Mouse (Mus musculus): Measurements from ENCODE around the gene Mybpc2. TPM values are rescaled to one million over a fixed set of nuclear protein-coding genes. Genes with fewer than 3 reads are reported as not detected.

The Mybpc2 gene
- total RNA-seq, 2 experiments from 2014 or later, result 31.9 to 40.8 TPM

DNA sequence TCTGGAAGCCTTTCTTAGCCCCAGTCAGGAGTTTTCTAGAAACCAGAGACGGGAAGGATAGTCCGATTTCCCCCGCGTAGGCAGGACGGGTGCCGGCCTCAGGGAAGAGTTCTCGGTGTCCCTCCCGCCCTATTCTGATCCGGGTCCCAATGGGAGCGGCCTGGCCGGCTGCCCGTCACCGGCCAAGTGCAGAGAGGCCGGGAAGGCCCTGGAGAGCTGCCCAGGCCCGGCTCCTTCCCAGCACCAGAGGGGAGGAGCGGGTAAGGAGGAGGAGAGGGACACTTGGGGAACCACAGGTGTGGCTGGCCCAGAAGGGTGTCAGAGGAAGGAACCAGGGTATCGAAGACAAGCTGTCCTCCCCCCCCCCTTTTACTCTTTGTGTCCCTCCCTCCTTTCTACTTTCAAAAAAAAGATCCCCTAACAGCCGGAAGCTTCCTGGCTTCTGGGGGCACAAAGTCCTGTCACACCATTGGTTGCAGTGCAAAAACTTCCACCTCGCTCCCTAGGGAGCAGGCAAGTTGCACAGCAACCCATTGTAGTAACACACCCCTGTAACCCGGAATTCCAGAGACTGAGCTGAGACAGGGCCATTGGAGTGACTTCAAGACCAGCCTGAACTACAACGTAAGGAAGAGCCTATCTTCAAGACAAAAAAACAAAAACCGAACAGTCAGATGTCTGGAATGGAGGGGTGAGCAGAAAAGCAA, 823 bp upstream of the Mybpc2 start:
- DNase-seq, result peak; percentile 95

- DNase-seq, result no peak
Measured at GRCm38 (mm10) chr7:44523056-44523455, 1.4 kb downstream of the Mybpc2 start.

- peak; percentile 77 for DNase-seq
Measured at GRCm38 (mm10) chr7:44521710-44522109, 2.7 kb downstream of the Mybpc2 start.

DNA sequence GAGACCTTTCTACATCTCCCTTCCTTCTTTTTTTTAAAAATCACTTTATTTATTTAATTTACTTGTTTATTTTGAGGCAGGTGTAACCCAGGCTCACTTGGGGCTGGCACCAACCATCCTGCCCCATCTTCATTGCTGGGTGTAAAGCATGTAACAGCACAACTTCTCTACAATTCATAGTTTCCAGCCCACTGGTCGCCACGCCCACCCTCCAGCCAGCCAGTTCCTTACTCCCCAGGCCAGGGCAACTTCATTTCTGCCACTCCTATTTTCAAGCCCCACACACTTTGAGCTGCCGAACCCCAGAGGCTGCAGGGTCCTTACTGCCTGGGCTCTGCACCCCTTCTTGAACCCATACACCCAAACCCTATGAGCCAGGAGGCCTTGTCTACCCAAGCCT, 3.5 kb downstream of the Mybpc2 start:
- no peak for DNase-seq

DNA sequence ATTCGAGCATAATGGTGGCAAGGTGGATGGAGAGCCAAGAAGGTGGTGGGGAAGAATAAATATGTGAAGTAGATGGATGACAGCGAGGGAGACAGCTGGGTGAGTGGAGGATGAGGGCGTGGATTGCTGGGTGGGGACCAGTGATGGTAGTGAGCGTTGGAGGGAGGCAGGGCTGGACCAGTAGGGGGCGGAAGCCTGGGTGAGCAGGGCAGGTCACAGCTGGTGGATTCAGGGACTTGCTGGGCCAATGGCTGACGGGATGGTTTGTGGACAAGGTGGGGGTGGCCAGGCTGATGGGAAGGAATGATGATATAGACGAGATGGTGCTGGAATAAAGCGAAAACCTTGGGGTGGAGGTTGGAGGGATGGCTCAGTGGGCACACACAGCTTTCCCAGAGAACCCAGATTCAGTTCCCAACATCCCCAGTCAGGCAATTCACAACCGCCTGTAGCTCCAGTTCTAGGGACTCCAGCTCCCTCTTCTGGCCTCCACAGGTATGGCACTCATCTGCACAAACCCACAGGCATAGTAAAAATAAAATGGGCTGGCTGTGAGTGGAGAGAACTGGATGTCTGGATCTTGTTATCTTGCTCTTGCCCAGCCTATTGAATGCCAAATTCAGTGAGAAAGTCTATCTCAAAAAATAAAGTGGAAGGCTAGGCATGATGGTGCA, 5.1 kb downstream of the Mybpc2 start:
- DNase-seq, result no peak

- DNase-seq, result no peak
Measured at GRCm38 (mm10) chr7:44507491-44507890, 17.0 kb downstream of the Mybpc2 start.

- DNase-seq, result peak; percentile 80
Measured at GRCm38 (mm10) chr7:44501563-44502115, 22.8 kb downstream of the Mybpc2 start.

DNA sequence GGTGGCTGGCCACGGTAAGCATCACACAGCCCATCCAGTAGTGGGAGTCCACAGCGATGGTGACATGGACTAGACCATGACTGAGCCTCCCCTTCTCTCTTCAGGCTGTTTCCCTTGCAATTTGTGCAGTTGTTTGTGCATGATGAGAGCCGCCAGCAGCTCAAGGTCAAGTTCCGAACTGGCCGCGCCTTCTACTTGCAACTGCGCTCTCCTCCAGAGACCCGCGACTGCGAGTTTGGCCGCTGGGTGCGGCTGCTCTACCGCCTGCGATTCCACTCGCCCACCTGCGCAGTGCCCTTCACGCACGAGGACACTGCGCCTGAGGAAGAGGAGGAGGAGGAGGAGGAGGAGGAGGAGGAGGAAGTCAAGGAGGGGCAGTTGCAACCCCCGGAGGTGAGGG, 24.4 kb downstream of the Mybpc2 start:
- DNase-seq, result no peak

DNA sequence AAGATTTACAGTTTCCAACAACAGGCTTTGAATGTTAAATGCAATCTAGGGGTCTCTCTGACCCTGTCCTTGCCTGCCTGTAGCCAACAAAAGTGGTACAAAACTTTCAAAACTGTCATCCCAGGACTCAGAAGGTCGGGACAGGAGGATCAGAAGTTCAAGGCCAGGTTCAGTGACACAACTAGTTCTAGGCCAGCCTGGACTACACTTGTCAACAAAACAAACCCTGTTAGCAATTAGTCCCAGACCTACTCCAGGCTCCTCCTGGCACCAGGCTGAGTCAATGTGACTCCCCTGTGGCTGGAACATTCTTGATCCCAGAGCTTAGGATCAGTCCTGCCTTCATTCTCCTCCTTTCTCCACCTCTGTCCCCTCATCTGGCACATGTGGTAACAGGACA, 25.5 kb downstream of the Mybpc2 start:
- DNase-seq, result no peak

- DNase-seq, result no peak
Measured at GRCm38 (mm10) chr7:44497361-44498055, 26.9 kb downstream of the Mybpc2 start.

GRCm38 (mm10) chr7:44496771-44497109, 27.7 kb downstream of the Mybpc2 start:
- no peak for DNase-seq

GRCm38 (mm10) chr7:44495992-44496770, 28.3 kb downstream of the Mybpc2 start, which contains the start of the genes Emc10 and Fam71e1:
Emc10 (minus strand) TSS chr7:44496529.
Fam71e1 (plus strand) TSS chr7:44496581.
- DNase-seq, result peak; percentile 99

GRCm38 (mm10) chr7:44495086-44495485, 29.4 kb downstream of the Mybpc2 start:
- DNase-seq, result no peak

DNA sequence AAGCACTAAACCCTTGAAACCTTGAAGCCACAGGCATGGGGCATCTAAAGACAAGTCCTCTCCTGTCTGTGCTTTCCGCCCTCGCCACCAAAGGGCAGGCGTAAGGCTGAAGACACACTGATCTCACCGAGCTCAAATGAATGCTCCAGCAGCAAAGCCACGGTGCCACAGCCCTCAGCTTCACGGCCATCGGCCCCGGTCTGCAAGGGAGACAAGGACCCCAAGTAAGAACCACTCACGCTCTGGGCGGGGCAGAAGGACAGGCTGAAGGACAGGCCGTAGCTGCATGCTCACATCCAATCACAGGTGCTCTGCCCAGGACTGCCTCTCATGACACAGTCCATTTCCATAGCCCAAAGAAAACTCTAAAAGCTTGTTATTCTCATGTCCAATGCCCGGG, 29.8 kb downstream of the Mybpc2 start:
- DNase-seq, result no peak

- DNase-seq, result no peak
Measured at GRCm38 (mm10) chr7:44492166-44492826, 32.2 kb downstream of the Mybpc2 start.

GRCm38 (mm10) chr7:44491391-44491790, 33.1 kb downstream of the Mybpc2 start:
- DNase-seq, result no peak

DNA sequence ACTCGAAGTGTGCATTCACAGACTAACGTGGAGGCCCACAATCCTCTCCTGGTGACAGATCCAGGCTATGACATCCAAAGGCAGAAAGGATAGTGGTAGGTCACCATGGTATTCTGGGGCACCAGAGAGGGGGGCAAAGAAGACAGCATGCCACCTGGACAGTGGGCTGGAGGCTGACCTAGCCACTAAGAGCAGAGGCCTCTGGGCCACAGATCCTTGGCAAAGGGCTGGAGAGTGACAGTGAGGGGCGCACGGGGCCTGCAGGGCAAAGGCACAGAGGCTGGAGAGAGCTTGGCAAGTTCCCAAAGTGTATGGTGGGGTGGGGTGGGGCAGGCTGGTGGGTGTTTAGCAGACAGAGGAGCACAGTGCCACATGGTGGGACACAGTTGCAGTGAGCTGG, 34.2 kb downstream of the Mybpc2 start:
- DNase-seq, result no peak

DNA sequence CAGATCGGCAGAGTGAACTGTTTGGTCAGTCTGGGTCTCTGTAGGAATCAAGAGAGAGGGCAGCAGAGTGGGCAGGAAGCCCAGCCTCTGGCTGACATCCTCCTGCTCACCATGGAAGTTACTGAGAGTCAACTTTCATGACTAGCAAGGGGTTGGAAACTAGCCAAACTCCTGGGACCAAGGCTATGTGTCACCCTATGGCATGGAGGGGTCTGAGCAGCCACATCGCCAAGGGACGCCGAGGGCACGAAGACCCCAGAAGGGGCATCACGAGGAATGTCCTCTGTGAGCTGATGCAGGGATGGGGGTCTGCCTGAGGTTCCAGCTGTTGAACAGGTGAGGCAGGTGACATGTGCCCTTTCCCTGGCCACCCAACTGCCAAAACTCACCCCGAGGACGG, 35.9 kb downstream of the Mybpc2 start:
- DNase-seq, result no peak

DNA sequence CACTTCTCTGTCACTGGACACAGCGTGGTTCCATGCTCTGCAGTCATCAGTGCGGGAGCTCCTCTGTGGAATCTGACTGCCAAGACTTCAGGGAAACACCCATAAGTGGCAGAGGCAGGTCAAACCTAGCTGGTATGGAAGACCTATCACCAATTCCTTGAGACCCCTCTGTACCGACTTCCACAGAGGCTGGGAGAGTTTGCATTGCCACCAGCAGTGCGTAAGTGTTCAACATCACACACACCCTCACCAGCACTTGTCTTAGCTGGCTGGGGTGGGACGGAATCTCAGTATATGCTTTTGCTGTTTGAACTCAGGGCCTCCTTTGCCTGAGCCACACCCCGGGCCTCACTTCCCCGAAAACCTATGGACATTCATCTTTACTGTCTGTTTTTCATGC, 36.5 kb downstream of the Mybpc2 start:
- DNase-seq, result no peak

DNA sequence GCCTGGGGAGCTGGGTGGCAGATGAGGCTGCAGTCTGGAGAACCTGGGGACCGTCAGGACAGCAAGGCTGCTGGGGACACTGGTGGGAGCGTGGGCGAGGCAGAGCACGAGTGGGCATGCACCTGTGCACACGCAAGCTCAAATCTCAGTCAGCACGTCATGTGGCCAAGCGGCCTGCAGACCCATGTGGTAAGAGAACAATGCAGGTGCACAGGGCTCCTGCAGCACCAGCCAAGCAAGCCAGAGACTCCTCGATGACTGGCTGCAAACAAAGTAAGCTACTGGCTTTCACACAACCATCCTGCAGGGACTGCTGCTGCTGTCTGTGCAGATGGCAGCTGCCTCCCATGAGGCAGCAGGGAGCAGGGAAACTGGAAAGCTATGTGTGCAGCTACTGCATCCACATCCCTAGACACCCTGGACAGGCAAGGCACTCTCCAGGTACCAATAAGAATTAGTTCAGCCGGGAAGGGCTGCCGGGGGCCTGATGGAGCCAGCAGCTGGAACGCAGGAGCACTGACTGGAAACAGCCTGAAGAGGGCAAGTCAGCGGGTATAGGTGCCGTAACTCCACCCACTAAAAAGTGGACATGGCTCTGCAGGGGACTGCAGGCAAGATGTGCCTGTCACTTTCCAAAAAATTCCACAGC, 37.4 kb downstream of the Mybpc2 start:
- DNase-seq, result no peak

GRCm38 (mm10) chr7:44485572-44486195, 38.8 kb downstream of the Mybpc2 start:
- no peak for DNase-seq
